Mouse (Mus musculus): ENCODE results near the gene Rps27.

Rps27 gene

GRCm38 (mm10) chr3:90190859-90191510 lies 22.5 kb downstream of the Rps27 start:
- peak; percentile 26 for DNase-seq (ENCODE audit: low read depth, low spot score)

GRCm38 (mm10) chr3:90183581-90183980 lies 29.9 kb downstream of the Rps27 start:
- no peak for DNase-seq (ENCODE audit: low read depth, low spot score)

GRCm38 (mm10) chr3:90179566-90179965 lies 33.9 kb downstream of the Rps27 start:
- DNase-seq (ENCODE audit: low read depth, low spot score): no peak
